Comparison of ENCODE assay signal across 24 mouse cellular contexts in genomic region chr4:123160571-123160970, GRCm38 (mm10). TPM values are rescaled to one million over a fixed set of nuclear protein-coding genes. Genes with fewer than 3 reads are reported as not detected.
DNase-seq lines count a peak whose midpoint lies in the region; ATAC-seq and TF ChIP-seq lines count a peak whose summit lies in the region.
"Had no signal": no experiment of that assay in that cellular context is flagged by ENCODE, and none has a peak within 500 bp of the region (broad histone marks: within the 10 kb centered on the region; RNA-seq: fewer than 3 reads in every experiment).

No protein-coding gene starts in this region.

- TF ChIP-seq CTCF in cerebellum, adult 2 months (IDR thresholded peaks at IDR 0.05; ENCODE audit: borderline replicate concordance, insufficient read depth, low read depth, low read length): no peak
- TF ChIP-seq CTCF in left cerebral cortex, adult 2 months (IDR thresholded peaks at IDR 0.05): no peak

- no peaks in the 10 kb centered on the region for H3K4me1 ChIP-seq in cerebellum, adult 2 months (ENCODE audit: control insufficient read depth, insufficient read depth, low read length)
- H3K4me1 ChIP-seq: embryonic facial prominence, embryonic 12.5 days had no signal

- peak; percentile 57 to 64 for DNase-seq in cerebellum, postnatal 10 days
- DNase-seq in cerebellum, adult 2 months: no peak
- peak; percentile 6 for DNase-seq in left cerebral cortex, postnatal 4 days
- no peak for DNase-seq in left cerebral cortex, adult 2 months (ENCODE audit: extremely low spot score in 1 of 2, low spot score in 2 of 2)
- DNase-seq in gastrocnemius, postnatal 36 days: no peak
- DNase-seq: adrenal gland, adult 2 months; adrenal gland, postnatal 10 days; adrenal gland, postnatal 36 days; B cell, adult 2 months; cerebellum, adult 11 months; cerebellum, adult 18-20 months; cerebellum, adult 9-10 months; cerebellum, postnatal 25 days; forebrain, postnatal 0 days had no signal

- H3K27ac ChIP-seq in cerebellum, adult 2 months (ENCODE audit: insufficient read depth, low read length): no peak overlapping the region
- no peak overlapping the region for H3K27ac ChIP-seq in left cerebral cortex, adult 2 months
- H3K27ac ChIP-seq: embryonic facial prominence, embryonic 10.5 days; embryonic facial prominence, embryonic 12.5 days; forebrain, embryonic 13.5 days; forebrain, embryonic 15.5 days had no signal

- TF ChIP-seq POLR2A in cerebellum, adult 2 months (IDR thresholded peaks at IDR 0.05; ENCODE audit: borderline replicate concordance, insufficient read depth, low read length): no peak

- intact Hi-C loops in left cerebral cortex, postnatal 4 days (cut with DNase I): no loop called here
- intact Hi-C loops in left cerebral cortex, adult 2 months (cut with DNase I): no loop called here
- intact Hi-C loops in gastrocnemius, postnatal 36 days (cut with DNase I): no loop called here

- no peaks in the 10 kb centered on the region for H3K27me3 ChIP-seq in cerebellum, adult 2 months (ENCODE audit: control insufficient read depth, insufficient read depth, low read length)
- H3K27me3 ChIP-seq: forebrain, embryonic 15.5 days had no signal

- 29% methylated on average over 6 of the region's 6 CpGs for WGBS in cerebellum, adult 2 months

- H3K4me3 ChIP-seq in cerebellum, adult 2 months (replicated peaks; ENCODE audit: insufficient read depth, low read depth, low read length): no peak overlapping the region
- no peak overlapping the region for H3K4me3 ChIP-seq in left cerebral cortex, adult 2 months
- H3K4me3 ChIP-seq: embryonic facial prominence, embryonic 10.5 days; embryonic facial prominence, embryonic 12.5 days; forebrain, embryonic 13.5 days; forebrain, embryonic 15.5 days had no signal

- peak; percentile 14 for ATAC-seq in megakaryocyte progenitor cell, adult 5-6 weeks (replicated peaks; ENCODE audit: poor library complexity)
- ATAC-seq: CD4-positive, CD25-positive, alpha-beta regulatory T cell, adult 4 months; forebrain, embryonic 13.5 days; forebrain, embryonic 15.5 days; forebrain, postnatal 0 days had no signal

RNA-seq across cellular contexts. Expression of gene Ppie, which starts 20.8 kb away (rescaled TPM):
- 24.6 and 25.3 TPM in 2 replicates for polyA plus RNA-seq in cerebellum, adult 2 months (2012; rRNA removed)
- total RNA-seq in left cerebral cortex, postnatal 4 days (2021): 10 to 100 TPM; 30.3 to 31.5 TPM
- total RNA-seq in left cerebral cortex, adult 2 months (2021): 10 to 100 TPM; 19.3 to 24.4 TPM
- 38.5 and 52.5 TPM in 2 replicates for total RNA-seq in megakaryocyte progenitor cell, adult 5-6 weeks (2015)
- total RNA-seq in megakaryocyte progenitor cell, adult 5-6 weeks (2017): 64.9 and 74.0 TPM in 2 replicates
- total RNA-seq in gastrocnemius, postnatal 36 days (2021): 10 to 100 TPM; 17.5 to 19.2 TPM

RNA-seq across cellular contexts. Expression of gene Hpcal4, which starts 22.5 kb away (rescaled TPM):
- 23.9 and 25.7 TPM in 2 replicates for polyA plus RNA-seq in cerebellum, adult 2 months (2012; rRNA removed)
- 10 to 100 TPM; 69.1 to 73.9 TPM for total RNA-seq in left cerebral cortex, postnatal 4 days (2021)
- 100 to 1,000 TPM; 530 to 532 TPM for total RNA-seq in left cerebral cortex, adult 2 months (2021)
- not detected in 2 replicates for total RNA-seq in megakaryocyte progenitor cell, adult 5-6 weeks (2015)
- total RNA-seq in megakaryocyte progenitor cell, adult 5-6 weeks (2017): not detected in 2 replicates
- not detected for total RNA-seq in gastrocnemius, postnatal 36 days (2021)
- total RNA-seq: CH12.LX, G1E had no signal
- polyA plus RNA-seq: CD4-positive, CD25-positive, alpha-beta regulatory T cell, adult 4 months; G1E had no signal

RNA-seq across cellular contexts. Expression of gene Nt5c1a, which starts 40.7 kb away (rescaled TPM):
- polyA plus RNA-seq in cerebellum, adult 2 months (2012; rRNA removed): 9.8 and 12.8 TPM in 2 replicates
- total RNA-seq in left cerebral cortex, postnatal 4 days (2021): 1 to 10 TPM; 3.6 to 4.9 TPM
- 10 to 100 TPM in 1 of 2 experiments, 1 to 10 TPM in 1; 9.3 to 11.4 TPM for total RNA-seq in left cerebral cortex, adult 2 months (2021)
- not detected in 2 replicates for total RNA-seq in megakaryocyte progenitor cell, adult 5-6 weeks (2015)
- 0.88 TPM in 1 of 2 replicates, not detected in the other for total RNA-seq in megakaryocyte progenitor cell, adult 5-6 weeks (2017)
- 10 to 100 TPM; 33.4 to 44.6 TPM for total RNA-seq in gastrocnemius, postnatal 36 days (2021)
- total RNA-seq: CH12.LX, G1E had no signal
- polyA plus RNA-seq: CD4-positive, CD25-positive, alpha-beta regulatory T cell, adult 4 months; embryonic facial prominence, embryonic 10.5 days; embryonic facial prominence, embryonic 12.5 days; embryonic facial prominence, embryonic 14.5 days; forebrain, embryonic 11.5 days; forebrain, embryonic 13.5 days; forebrain, embryonic 15.5 days; G1E had no signal

RNA-seq across cellular contexts. Expression of gene Oxct2b, which starts 44.5 kb away (rescaled TPM):
- polyA plus RNA-seq in cerebellum, adult 2 months (2012; rRNA removed): 0.11 TPM in 2 replicates
- under 1 TPM in 1 of 2 experiments, not detected in 1; 0.77 TPM for total RNA-seq in left cerebral cortex, postnatal 4 days (2021)
- total RNA-seq in left cerebral cortex, adult 2 months (2021): under 1 TPM; 0.25 to 0.30 TPM
- not detected in 2 replicates for total RNA-seq in megakaryocyte progenitor cell, adult 5-6 weeks (2015)
- total RNA-seq in megakaryocyte progenitor cell, adult 5-6 weeks (2017): not detected in 2 replicates
- not detected for total RNA-seq in gastrocnemius, postnatal 36 days (2021)
- total RNA-seq: adrenal gland, adult 2 months; adrenal gland, postnatal 10 days; adrenal gland, postnatal 36 days; CH12.LX; G1E had no signal
- polyA plus RNA-seq: adrenal gland, adult 2 months; CD4-positive, CD25-positive, alpha-beta regulatory T cell, adult 4 months; embryonic facial prominence, embryonic 14.5 days; forebrain, embryonic 11.5 days; forebrain, embryonic 13.5 days had no signal

RNA-seq across cellular contexts. Expression of gene Bmp8b, which starts 55.6 kb away (rescaled TPM):
- polyA plus RNA-seq in cerebellum, adult 2 months (2012; rRNA removed): 0.10 and 0.24 TPM in 2 replicates
- total RNA-seq in left cerebral cortex, postnatal 4 days (2021): under 1 TPM; 0.34 to 0.82 TPM
- total RNA-seq in left cerebral cortex, adult 2 months (2021): under 1 TPM in 1 of 2 experiments, not detected in 1; 0.26 TPM
- not detected in 2 replicates for total RNA-seq in megakaryocyte progenitor cell, adult 5-6 weeks (2015)
- not detected in 2 replicates for total RNA-seq in megakaryocyte progenitor cell, adult 5-6 weeks (2017)
- total RNA-seq in gastrocnemius, postnatal 36 days (2021): not detected
- total RNA-seq: adrenal gland, adult 2 months; adrenal gland, postnatal 10 days; adrenal gland, postnatal 36 days; CH12.LX had no signal
- polyA plus RNA-seq: G1E had no signal

Comparison
In these comparisons a context has a peak if more than half of its experiments do, and no peak if none do; other contexts are left out.
1. DNase-seq: peak in cerebellum, postnatal 10 days (2 of 2) and left cerebral cortex, postnatal 4 days (single experiment); none in cerebellum, adult 2 months (0 of 2), left cerebral cortex, adult 2 months (0 of 2) and gastrocnemius, postnatal 36 days (0 of 2).
2. RNA of gene Hpcal4, which starts 22.5 kb away (total RNA-seq): 530 to 532 TPM in left cerebral cortex, adult 2 months and 69.1 to 73.9 TPM in left cerebral cortex, postnatal 4 days; not detected in gastrocnemius, postnatal 36 days and not detected in megakaryocyte progenitor cell, adult 5-6 weeks; every median in the first group is over 10 times any median in the second.